Mouse (Mus musculus) forebrain, postnatal 0 days (tissue): ENCODE results near the gene Zar1. TPM values are rescaled to one million over a fixed set of nuclear protein-coding genes. Genes with fewer than 3 reads are reported as not detected.
"Not testable (repeated sequence)": the region's sequence is repeated elsewhere in the genome, so short reads cannot be mapped to it uniquely, and the experiment has no call there.

Experiments used
- ATAC-seq: fragments of 200-750 bp; cut with Nextera tagmentation; 2 replicates; pipeline ENCODE4 v1.8.0; 2017; ENCODE audit warnings: mild to moderate bottlenecking, moderate library complexity
- DNase-seq: peaks from one replicate; pipeline ENCODE4 v3.0.0-alpha.2; 2015
- H3K27ac ChIP-seq: fragments of 300-500 bp; sonication (generic); 2 replicates; pipeline ENCODE4 v1.5.1; 2014; ENCODE audit warnings: low read depth, mild to moderate bottlenecking, antibody characterized with exemption, low read length, moderate library complexity, mixed read lengths
- H3K27me3 ChIP-seq: fragments of 300-500 bp; sonication (generic); 2 replicates; pipeline ENCODE4 v1.6.1; 2014; ENCODE audit warnings: mild to moderate bottlenecking, low read length, mixed read lengths; ENCODE audit not compliant: insufficient read depth
- H3K36me3 ChIP-seq: fragments of 300-500 bp; sonication (generic); 2 replicates; pipeline ENCODE4 v1.6.1; 2014; ENCODE audit warnings: mild to moderate bottlenecking, moderate library complexity; ENCODE audit not compliant: insufficient read depth
- H3K4me1 ChIP-seq: fragments of 300-500 bp; sonication (generic); 2 replicates; pipeline ENCODE4 v1.6.1; 2014; ENCODE audit warnings: antibody characterized with exemption; ENCODE audit not compliant: insufficient read depth
- H3K4me2 ChIP-seq: fragments of 300-500 bp; sonication (generic); 2 replicates; pipeline ENCODE4 v1.6.1; 2014; ENCODE audit warnings: low read depth, mild to moderate bottlenecking, moderate library complexity
- H3K4me3 ChIP-seq: fragments of 300-500 bp; sonication (generic); 2 replicates; pipeline ENCODE4 v1.5.1; 2014; ENCODE audit warnings: low read depth, low read length, mixed read lengths
- H3K9ac ChIP-seq: fragments of 300-500 bp; sonication (generic); 2 replicates; pipeline ENCODE4 v1.6.1; 2014; ENCODE audit warnings: mild to moderate bottlenecking
- H3K9me3 ChIP-seq: fragments of 300-500 bp; sonication (generic); 2 replicates; pipeline ENCODE4 v1.6.1; 2016; ENCODE audit warnings: low read length
- CTCF ChIP-seq: sonication (generic); IDR thresholded peaks from 2 replicates; pipeline ENCODE4 v1.5.1; 2016; ENCODE audit warnings: antibody characterized with exemption, control low read depth, low read depth
- WGBS: fragments of 180-500 bp; shearing (Covaris S2); extraction: QIAGEN DNeasy Blood & Tissue Kit; methylation state at CpG from one replicate; pipeline ENCODE4 v1.1.7; 2014; 5-methylcytosine and 5-hydroxymethylcytosine counted together
- polyA plus RNA-seq: library from polyadenylated mRNA; unstranded; fragments of >200 nt; fragmentation: Nextera tagmentation; extraction: Ambion mirVana; gene quantifications from 2 replicates; pipeline ENCODE4 v1.2.1, GENCODE M21; 2015
- total RNA-seq: library from RNA; depleted of rRNA; stranded (reverse); fragments of >200 nt; gene quantifications from 2 replicates; pipeline ENCODE4 v1.2.3, GENCODE M21; 2014

The Zar1 gene
- total and polyA plus RNA-seq, 2 experiments from 2014 or later = 1.1 to 2.8 TPM

GRCm38 (mm10) chr5:72586122-72586521 lies 5.1 kb upstream of the Zar1 start:
- ATAC-seq, H3K27me3 ChIP-seq, DNase-seq, H3K36me3 ChIP-seq, H3K9ac ChIP-seq, H3K4me3 ChIP-seq, H3K4me2 ChIP-seq, H3K27ac ChIP-seq, H3K4me1 ChIP-seq, H3K9me3 ChIP-seq: not testable (repeated sequence)
- WGBS = 47% methylated on average over 7 of the region's 7 CpGs
- TF ChIP-seq CTCF = peak; percentile 22; the same call in 1 of the 2 replicates

- H3K4me1 ChIP-seq, H3K27me3 ChIP-seq, H3K27ac ChIP-seq, H3K36me3 ChIP-seq, H3K9me3 ChIP-seq: not testable (repeated sequence)
- 8% methylated on average over 47 of the region's 73 CpGs for WGBS
- DNase-seq (peak; percentile 22), ATAC-seq (peak; percentile 81)
- H3K9ac ChIP-seq = peak overlapping the region; percentile 44
- H3K4me2 ChIP-seq = peak overlapping the region; percentile 55
- peak overlapping the region; percentile 32 for H3K4me3 ChIP-seq
These were observed 725 bp downstream of the Zar1 start for GRCm38 (mm10) chr5:72580088-72580969.

- not testable (repeated sequence) for H3K36me3 ChIP-seq, H3K9me3 ChIP-seq, H3K27ac ChIP-seq, ATAC-seq, DNase-seq, H3K4me3 ChIP-seq, H3K27me3 ChIP-seq, H3K4me1 ChIP-seq, H3K4me2 ChIP-seq, H3K9ac ChIP-seq
- 44% methylated on average over 10 of the region's 10 CpGs for WGBS
These were observed 1.5 kb downstream of the Zar1 start for GRCm38 (mm10) chr5:72579599-72579998.

- no peaks in the 10 kb centered on the region for H3K27me3 ChIP-seq
- no peak overlapping the region for H3K4me3 ChIP-seq
- no peaks in the 10 kb centered on the region for H3K4me1 ChIP-seq
- DNase-seq (no peak), ATAC-seq (no peak)
- H3K9me3 ChIP-seq = 0 out of 2 replicates have a peak, but pooled peaks cover 10% of the 10 kb centered on the region
- no peak overlapping the region for H3K9ac ChIP-seq
- 86% methylated on average over 5 of the region's 5 CpGs for WGBS
- no peaks in the 10 kb centered on the region for H3K36me3 ChIP-seq
- no peak overlapping the region for H3K27ac ChIP-seq
- no peak overlapping the region for H3K4me2 ChIP-seq
- no peak for TF ChIP-seq CTCF
These were observed 15.4 kb downstream of the Zar1 start for GRCm38 (mm10) chr5:72565621-72566020.

GRCm38 (mm10) chr5:72563183-72563582 lies 17.9 kb downstream of the Zar1 start:
- H3K4me1 ChIP-seq, DNase-seq, H3K9me3 ChIP-seq, H3K36me3 ChIP-seq, H3K27ac ChIP-seq, H3K4me3 ChIP-seq, ATAC-seq, H3K27me3 ChIP-seq, H3K4me2 ChIP-seq, H3K9ac ChIP-seq: not testable (repeated sequence)
- WGBS = 99% methylated on average over 2 of the region's 2 CpGs

GRCm38 (mm10) chr5:72560976-72561628 lies 20.0 kb downstream of the Zar1 start:
- no peaks in the 10 kb centered on the region for H3K9me3 ChIP-seq
- H3K27me3 ChIP-seq = no peaks in the 10 kb centered on the region
- no peaks in the 10 kb centered on the region for H3K36me3 ChIP-seq
- H3K4me2 ChIP-seq = no peak overlapping the region
- TF ChIP-seq CTCF = no peak
- no peak overlapping the region for H3K27ac ChIP-seq
- DNase-seq (no peak), ATAC-seq (no peak)
- no peak overlapping the region for H3K4me3 ChIP-seq
- no peak overlapping the region for H3K9ac ChIP-seq
- peaks cover 8% of the 10 kb centered on the region for H3K4me1 ChIP-seq
- 78% methylated on average over 3 of the region's 3 CpGs for WGBS

- H3K27ac ChIP-seq = peak within 1 kb of the TSS; percentile 67
- H3K36me3 ChIP-seq = no peaks in the 10 kb centered on the region
- no peaks in the 10 kb centered on the region for H3K27me3 ChIP-seq
- WGBS = under 1% methylated on average over 41 of the region's 42 CpGs
- peak; percentile 44 for TF ChIP-seq CTCF
- H3K4me1 ChIP-seq = peaks cover 8% of the 10 kb centered on the region
- H3K4me3 ChIP-seq = peak within 1 kb of the TSS; percentile 79
- DNase-seq (peak; percentile 100), ATAC-seq (peak; percentile 98)
- no peaks in the 10 kb centered on the region for H3K9me3 ChIP-seq
- H3K9ac ChIP-seq = peak within 1 kb of the TSS; percentile 84
- H3K4me2 ChIP-seq = peak within 1 kb of the TSS; percentile 96
These were observed 21.5 kb downstream of the Zar1 start, which contains the start of gene Nfxl1 for GRCm38 (mm10) chr5:72559544-72560049. TSS of gene Nfxl1 (minus strand) at chr5:72559684.
